Mouse (Mus musculus): ENCODE results near the gene Zfp609. TPM values are rescaled to one million over a fixed set of nuclear protein-coding genes. Genes with fewer than 3 reads are reported as not detected.
"Not testable (repeated sequence)": the region's sequence is repeated elsewhere in the genome, so short reads cannot be mapped to it uniquely, and the experiment has no call there.

Gene Zfp609
- polyA plus RNA-seq, 1 experiment from 2014 or later = 1.4 TPM

DNA sequence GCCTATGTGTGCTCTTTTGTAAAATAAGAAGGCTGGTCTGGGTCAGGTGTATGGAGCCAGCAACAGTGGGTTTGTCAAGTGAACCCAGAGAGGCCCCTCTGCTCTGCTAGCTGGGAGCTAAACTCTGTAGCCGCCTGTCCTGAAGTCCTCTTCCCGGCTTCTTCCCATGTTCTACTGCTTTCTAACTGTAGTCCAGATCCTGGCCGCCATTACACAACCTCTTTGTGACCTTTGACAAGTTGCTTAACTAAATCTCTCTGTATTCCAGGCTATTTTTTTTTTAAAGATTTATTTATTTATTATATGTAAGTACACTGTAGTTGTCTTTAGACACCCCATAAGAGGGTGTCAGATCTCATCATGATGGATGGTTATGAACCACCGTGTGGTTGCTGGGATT is 173.6 kb downstream of the Zfp609 start:
- no peak overlapping the region for H3K27ac ChIP-seq (ENCODE audit: low read length)
- H3K4me1 ChIP-seq (ENCODE audit: control insufficient read depth, low read depth, low read length) = no peaks in the 10 kb centered on the region
- no peak for ATAC-seq (ENCODE audit: low read depth)
- H3K9ac ChIP-seq (ENCODE audit: low read depth, low read length) = no peak overlapping the region
- H3K36me3 ChIP-seq (ENCODE audit: control insufficient read depth, insufficient read depth) = no peaks in the 10 kb centered on the region
- no peak overlapping the region for H3K4me2 ChIP-seq (ENCODE audit: low read depth, low read length)
- H3K4me3 ChIP-seq (ENCODE audit: low read depth, low read length) = no peak overlapping the region
- WGBS (ENCODE audit: insufficient replicate concordance) = 72% methylated on average over 4 of the region's 4 CpGs
- no peaks in the 10 kb centered on the region for H3K9me3 ChIP-seq (replicated peaks; ENCODE audit: control insufficient read depth, low read length)
- no peaks in the 10 kb centered on the region for H3K27me3 ChIP-seq (ENCODE audit: control insufficient read depth, insufficient read depth, low read depth, low read length)

DNA sequence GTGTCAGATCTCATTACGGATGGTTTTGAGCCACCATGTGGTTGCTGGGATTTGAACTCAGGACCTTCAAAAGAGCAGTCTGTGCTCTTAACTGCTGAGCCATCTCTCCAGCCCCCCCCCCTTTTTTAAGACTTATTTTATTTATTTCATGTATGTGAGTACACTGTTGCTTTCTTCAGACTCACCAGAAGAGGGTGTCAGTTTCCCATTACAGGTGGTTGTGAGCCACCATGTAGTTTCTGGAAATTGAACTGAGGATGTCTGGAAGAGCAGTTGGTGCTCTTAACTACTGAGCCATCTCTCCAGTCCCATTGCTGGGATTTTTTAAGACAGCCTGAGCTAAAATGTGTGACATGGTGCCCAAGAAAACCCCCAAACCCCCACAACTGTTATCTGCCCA is 175.4 kb downstream of the Zfp609 start:
- not testable (repeated sequence) for H3K4me1 ChIP-seq (ENCODE audit: control insufficient read depth, low read depth, low read length); H3K4me3 ChIP-seq (ENCODE audit: low read depth, low read length); H3K27ac ChIP-seq (ENCODE audit: low read length); H3K4me2 ChIP-seq (ENCODE audit: low read depth, low read length); H3K9ac ChIP-seq (ENCODE audit: low read depth, low read length); ATAC-seq (ENCODE audit: low read depth); H3K27me3 ChIP-seq (ENCODE audit: control insufficient read depth, insufficient read depth, low read depth, low read length); H3K36me3 ChIP-seq (ENCODE audit: control insufficient read depth, insufficient read depth); H3K9me3 ChIP-seq (replicated peaks; ENCODE audit: control insufficient read depth, low read length)
- 83% methylated on average over 1 of the region's 1 CpGs for WGBS (ENCODE audit: insufficient replicate concordance)

DNA sequence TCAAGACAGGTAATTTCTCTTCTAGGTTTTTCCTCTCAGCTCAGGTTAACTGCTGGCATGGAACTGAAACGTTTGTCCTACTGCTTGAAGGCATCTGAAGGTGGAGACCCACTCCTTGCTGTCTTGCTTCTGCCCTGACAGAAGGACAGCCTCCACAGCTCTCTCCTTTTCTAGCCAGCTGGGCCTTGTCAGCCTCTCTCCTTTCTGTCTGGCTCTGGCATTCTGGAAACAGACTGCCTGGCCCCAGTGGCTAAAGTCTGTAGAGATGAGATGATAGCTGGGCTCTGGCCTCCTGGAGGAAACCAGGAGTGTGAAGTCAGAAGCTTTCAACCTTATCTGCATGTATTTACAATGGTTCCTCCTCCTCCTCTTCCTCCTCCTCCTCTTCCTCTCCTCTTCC is 177.4 kb downstream of the Zfp609 start:
- Histone ChIP-seq H3K27ac (ENCODE audit: low read length) (no peak overlapping the region), H3K9ac (ENCODE audit: low read depth, low read length) (no peak overlapping the region)
- WGBS (ENCODE audit: insufficient replicate concordance) = 17% methylated on average over 1 of the region's 1 CpGs

GRCm38 (mm10) chr9:65648730-65649129 is 178.6 kb downstream of the Zfp609 start:
- ATAC-seq (ENCODE audit: low read depth) = no peak
- 79% methylated on average over 13 of the region's 13 CpGs for WGBS (ENCODE audit: insufficient replicate concordance)
- H3K27ac ChIP-seq (ENCODE audit: low read length) = no peak overlapping the region

More for the DNA sequence above, 177.4 kb downstream of the Zfp609 start:
- no peaks in the 10 kb centered on the region for H3K36me3 ChIP-seq (ENCODE audit: control insufficient read depth, insufficient read depth)
- no peaks in the 10 kb centered on the region for H3K9me3 ChIP-seq (replicated peaks; ENCODE audit: control insufficient read depth, low read length)
- H3K4me2 ChIP-seq (ENCODE audit: low read depth, low read length) = no peak overlapping the region
- no peaks in the 10 kb centered on the region for H3K27me3 ChIP-seq (ENCODE audit: control insufficient read depth, insufficient read depth, low read depth, low read length)
- H3K4me1 ChIP-seq (ENCODE audit: control insufficient read depth, low read depth, low read length) = no peaks in the 10 kb centered on the region
- ATAC-seq (ENCODE audit: low read depth) = no peak
- no peak overlapping the region for H3K4me3 ChIP-seq (ENCODE audit: low read depth, low read length)

GRCm38 (mm10) chr9:65646782-65647181 is 180.6 kb downstream of the Zfp609 start:
- Histone ChIP-seq H3K27ac (ENCODE audit: low read length) (no peak overlapping the region), H3K4me1 (ENCODE audit: control insufficient read depth, low read depth, low read length) (no peaks in the 10 kb centered on the region), H3K9me3 (replicated peaks; ENCODE audit: control insufficient read depth, low read length) (no peaks in the 10 kb centered on the region), H3K4me2 (ENCODE audit: low read depth, low read length) (no peak overlapping the region), H3K27me3 (ENCODE audit: control insufficient read depth, insufficient read depth, low read depth, low read length) (no peaks in the 10 kb centered on the region), H3K9ac (ENCODE audit: low read depth, low read length) (no peak overlapping the region), H3K4me3 (ENCODE audit: low read depth, low read length) (no peak overlapping the region), H3K36me3 (ENCODE audit: control insufficient read depth, insufficient read depth) (no peaks in the 10 kb centered on the region)
- WGBS (ENCODE audit: insufficient replicate concordance) = 68% methylated on average over 2 of the region's 2 CpGs
- ATAC-seq (ENCODE audit: low read depth) = no peak

More at GRCm38 (mm10) chr9:65648730-65649129, 178.6 kb downstream of the Zfp609 start:
- H3K9ac ChIP-seq (ENCODE audit: low read depth, low read length) = no peak overlapping the region
- no peaks in the 10 kb centered on the region for H3K9me3 ChIP-seq (replicated peaks; ENCODE audit: control insufficient read depth, low read length)
- no peaks in the 10 kb centered on the region for H3K27me3 ChIP-seq (ENCODE audit: control insufficient read depth, insufficient read depth, low read depth, low read length)
- no peak overlapping the region for H3K4me3 ChIP-seq (ENCODE audit: low read depth, low read length)
- no peaks in the 10 kb centered on the region for H3K36me3 ChIP-seq (ENCODE audit: control insufficient read depth, insufficient read depth)
- H3K4me1 ChIP-seq (ENCODE audit: control insufficient read depth, low read depth, low read length) = no peaks in the 10 kb centered on the region
- H3K4me2 ChIP-seq (ENCODE audit: low read depth, low read length) = no peak overlapping the region

DNA sequence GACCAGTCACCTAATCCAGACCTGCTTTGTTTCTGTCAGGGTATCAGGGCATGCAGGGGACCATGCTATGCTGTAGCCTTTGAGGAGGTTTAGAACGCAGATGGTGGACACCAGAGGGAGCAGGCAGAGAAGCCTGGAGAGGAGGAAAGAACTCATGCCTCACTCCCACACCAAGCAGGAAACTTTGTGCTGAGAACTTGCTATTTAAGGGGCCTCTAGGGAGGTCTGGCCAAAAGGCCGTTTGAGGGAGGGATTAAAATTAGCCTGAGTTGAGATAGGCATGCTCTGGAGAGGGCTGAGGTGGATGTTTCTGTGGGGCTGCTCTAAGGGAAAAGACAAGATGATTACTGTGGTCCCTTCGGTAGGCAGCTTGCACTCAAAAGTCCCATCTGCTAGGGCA is 181.4 kb downstream of the Zfp609 start:
- H3K27me3 ChIP-seq (ENCODE audit: control insufficient read depth, insufficient read depth, low read depth, low read length) = no peaks in the 10 kb centered on the region
- H3K4me1 ChIP-seq (ENCODE audit: control insufficient read depth, low read depth, low read length) = no peaks in the 10 kb centered on the region
- H3K9ac ChIP-seq (ENCODE audit: low read depth, low read length) = no peak overlapping the region
- WGBS (ENCODE audit: insufficient replicate concordance) = 26% methylated on average over 3 of the region's 3 CpGs
- no peak overlapping the region for H3K27ac ChIP-seq (ENCODE audit: low read length)
- H3K36me3 ChIP-seq (ENCODE audit: control insufficient read depth, insufficient read depth) = no peaks in the 10 kb centered on the region
- H3K4me2 ChIP-seq (ENCODE audit: low read depth, low read length) = no peak overlapping the region
- no peaks in the 10 kb centered on the region for H3K9me3 ChIP-seq (replicated peaks; ENCODE audit: control insufficient read depth, low read length)
- ATAC-seq (ENCODE audit: low read depth) = no peak
- H3K4me3 ChIP-seq (ENCODE audit: low read depth, low read length) = no peak overlapping the region

- no peak overlapping the region for H3K4me2 ChIP-seq (ENCODE audit: low read depth, low read length)
- H3K9me3 ChIP-seq (replicated peaks; ENCODE audit: control insufficient read depth, low read length) = no peaks in the 10 kb centered on the region
- H3K4me3 ChIP-seq (ENCODE audit: low read depth, low read length) = no peak overlapping the region
- H3K4me1 ChIP-seq (ENCODE audit: control insufficient read depth, low read depth, low read length) = no peaks in the 10 kb centered on the region
- H3K27me3 ChIP-seq (ENCODE audit: control insufficient read depth, insufficient read depth, low read depth, low read length) = no peaks in the 10 kb centered on the region
- ATAC-seq (ENCODE audit: low read depth) = no peak
- H3K27ac ChIP-seq (ENCODE audit: low read length) = no peak overlapping the region
- H3K9ac ChIP-seq (ENCODE audit: low read depth, low read length) = no peak overlapping the region
- 68% methylated on average over 4 of the region's 4 CpGs for WGBS (ENCODE audit: insufficient replicate concordance)
- no peaks in the 10 kb centered on the region for H3K36me3 ChIP-seq (ENCODE audit: control insufficient read depth, insufficient read depth)
Measured at GRCm38 (mm10) chr9:65644960-65645359, 182.4 kb downstream of the Zfp609 start.

GRCm38 (mm10) chr9:65642546-65642945 is 184.8 kb downstream of the Zfp609 start:
- Histone ChIP-seq H3K27me3 (ENCODE audit: control insufficient read depth, insufficient read depth, low read depth, low read length) (no peaks in the 10 kb centered on the region), H3K9me3 (replicated peaks; ENCODE audit: control insufficient read depth, low read length) (no peaks in the 10 kb centered on the region), H3K4me2 (ENCODE audit: low read depth, low read length) (no peak overlapping the region), H3K27ac (ENCODE audit: low read length) (no peak overlapping the region), H3K4me1 (ENCODE audit: control insufficient read depth, low read depth, low read length) (no peaks in the 10 kb centered on the region), H3K4me3 (ENCODE audit: low read depth, low read length) (no peak overlapping the region), H3K9ac (ENCODE audit: low read depth, low read length) (no peak overlapping the region), H3K36me3 (ENCODE audit: control insufficient read depth, insufficient read depth) (no peaks in the 10 kb centered on the region)
- no peak for ATAC-seq (ENCODE audit: low read depth)

Data from liver, embryonic 16.5 days (tissue).